Mouse (Mus musculus) G1E (cell line): ENCODE measurements around the gene Crybb2.

ENCODE experiments used
- CTCF ChIP-seq: IDR thresholded peaks from 2 replicates; pipeline ENCODE4 v1.5.1; 2012; ENCODE audit warnings: low read depth, low read length, inconsistent platforms, mixed read lengths
- GATA2 ChIP-seq: IDR thresholded peaks from 2 replicates; pipeline ENCODE4 v1.6.1; 2012; ENCODE audit warnings: low read depth, low read length, inconsistent platforms, borderline replicate concordance
- POLR2AphosphoS5 ChIP-seq: IDR thresholded peaks from 2 replicates; pipeline ENCODE4 v1.6.1; 2012; ENCODE audit warnings: low read depth, low read length, inconsistent platforms; ENCODE audit not compliant: insufficient replicate concordance
- TAL1 ChIP-seq: conservative IDR thresholded peaks from 2 replicates; pipeline ENCODE4 v1.6.1; 2012; ENCODE audit warnings: low read depth, low read length, inconsistent platforms, mixed read lengths

- no peak for TF ChIP-seq CTCF
- no peak for TF ChIP-seq TAL1
- TF ChIP-seq POLR2AphosphoS5 = no peak
- no peak for TF ChIP-seq GATA2
These were observed 8.8 kb upstream of the Crybb2 start for GRCm38 (mm10) chr5:113078686-113079085.
